13 mouse cellular contexts compared by ENCODE assay signal in genomic region chr7:25436226-25436625, GRCm38 (mm10). TPM values are rescaled to one million over a fixed set of nuclear protein-coding genes. Genes with fewer than 3 reads are reported as not detected.
DNase-seq lines count a peak whose midpoint lies in the region; ATAC-seq and TF ChIP-seq lines count a peak whose summit lies in the region.
"Had no signal": no experiment of that assay in that cellular context is flagged by ENCODE, and none has a peak within 500 bp of the region (broad histone marks: within the 10 kb centered on the region; RNA-seq: fewer than 3 reads in every experiment).

No protein-coding gene starts in this region.

- WGBS in spleen, adult 2 months = 41% methylated on average over 6 of the region's 6 CpGs
- WGBS in lung, embryonic 15.5 days = 64% methylated on average over 6 of the region's 6 CpGs
- WGBS in hindbrain, embryonic 13.5 days = 87% methylated on average over 6 of the region's 6 CpGs

- no peaks in the 10 kb centered on the region for H3K27me3 ChIP-seq in spleen, adult 2 months (ENCODE audit: control insufficient read depth, insufficient read depth, low read length)
- no peaks in the 10 kb centered on the region for H3K27me3 ChIP-seq in lung, embryonic 15.5 days
- no peaks in the 10 kb centered on the region for H3K27me3 ChIP-seq in hindbrain, embryonic 13.5 days
- H3K27me3 ChIP-seq: hindbrain, embryonic 15.5 days had no signal

- no peaks in the 10 kb centered on the region for H3K36me3 ChIP-seq in spleen, adult 2 months (ENCODE audit: control insufficient read depth, insufficient read depth, low read length)
- H3K36me3 ChIP-seq in lung, embryonic 15.5 days = no peaks in the 10 kb centered on the region
- H3K36me3 ChIP-seq in hindbrain, embryonic 13.5 days = no peaks in the 10 kb centered on the region
- H3K36me3 ChIP-seq: hindbrain, embryonic 15.5 days had no signal

- H3K9me3 ChIP-seq in lung, embryonic 15.5 days = no peaks in the 10 kb centered on the region
- no peaks in the 10 kb centered on the region for H3K9me3 ChIP-seq in hindbrain, embryonic 13.5 days
- H3K9me3 ChIP-seq: hindbrain, embryonic 15.5 days had no signal

- no peak for TF ChIP-seq CTCF in spleen, adult 2 months (IDR thresholded peaks at IDR 0.05; ENCODE audit: extremely low read depth, insufficient read depth, insufficient read length, insufficient replicate concordance)

- peak overlapping the region; percentile 83 for H3K27ac ChIP-seq in spleen, adult 2 months (ENCODE audit: insufficient read depth, low read length)
- H3K27ac ChIP-seq in lung, embryonic 15.5 days = 0 out of 2 replicates have a peak overlapping the region, but pooled peaks have one; percentile 31
- no peak overlapping the region for H3K27ac ChIP-seq in hindbrain, embryonic 13.5 days
- H3K27ac ChIP-seq: hindbrain, embryonic 15.5 days had no signal

- no peak overlapping the region for H3K9ac ChIP-seq in lung, embryonic 15.5 days
- H3K9ac ChIP-seq in hindbrain, embryonic 13.5 days = no peak overlapping the region
- H3K9ac ChIP-seq: hindbrain, embryonic 15.5 days had no signal

- peaks cover 54% of the 10 kb centered on the region for H3K4me1 ChIP-seq in spleen, adult 2 months (ENCODE audit: control insufficient read depth, insufficient read depth, insufficient read length)
- H3K4me1 ChIP-seq in lung, embryonic 15.5 days = peaks cover 48% of the 10 kb centered on the region
- H3K4me1 ChIP-seq in hindbrain, embryonic 13.5 days (replicated peaks) = peaks cover 8% of the 10 kb centered on the region
- H3K4me1 ChIP-seq: hindbrain, embryonic 15.5 days had no signal

- H3K4me2 ChIP-seq in lung, embryonic 15.5 days = no peak overlapping the region
- H3K4me2 ChIP-seq in hindbrain, embryonic 13.5 days = no peak overlapping the region
- H3K4me2 ChIP-seq: hindbrain, embryonic 15.5 days had no signal

- ATAC-seq in lung, embryonic 15.5 days (ENCODE audit: borderline replicate concordance, extremely low read depth, low FRiP score, low TSS enrichment) = no peak
- no peak for ATAC-seq in hindbrain, embryonic 13.5 days (ENCODE audit: low FRiP score)

- no peak overlapping the region for H3K4me3 ChIP-seq in spleen, adult 2 months (ENCODE audit: extremely low read depth, insufficient read depth, insufficient read length)
- H3K4me3 ChIP-seq in lung, embryonic 15.5 days = no peak overlapping the region
- no peak overlapping the region for H3K4me3 ChIP-seq in hindbrain, embryonic 13.5 days
- H3K4me3 ChIP-seq: hindbrain, embryonic 15.5 days had no signal

- TF ChIP-seq POLR2A in spleen, adult 2 months (IDR thresholded peaks at IDR 0.05; ENCODE audit: low read depth, low read length) = no peak

- DNase-seq in adrenal gland, adult 2 months = peak; percentile 23
- no peak for DNase-seq in adrenal gland, postnatal 10 days
- no peak for DNase-seq in spleen, adult 2 months (ENCODE audit: low read depth in 1 of 2, low spot score in 2 of 2)
- DNase-seq in spleen, adult 12 weeks (ENCODE audit: low spot score) = no peak
- DNase-seq in left cerebral cortex, adult 11 months (ENCODE audit: low spot score) = no peak
- no peak for DNase-seq in right cerebral cortex, postnatal 14 days
- DNase-seq: cerebellum, adult 11 months; left cerebral cortex, postnatal 4 days; right cerebral cortex, postnatal 4 days; thymus, postnatal 4 days had no signal

RNA-seq across cellular contexts. Expression of gene Cxcl17, which starts 23.5 kb away (rescaled TPM):
- not detected for total RNA-seq in adrenal gland, adult 2 months (2021)
- polyA plus RNA-seq in adrenal gland, adult 2 months (2012; rRNA removed) = not detected in 2 replicates
- not detected for total RNA-seq in adrenal gland, postnatal 10 days (2021)
- not detected in 2 replicates for polyA plus RNA-seq in spleen, adult 2 months (2012; rRNA removed)
- polyA plus RNA-seq in lung, embryonic 15.5 days (2015; fragmentation: Nextera tagmentation; extraction: Ambion mirVana) = 0.21 and 0.34 TPM in 2 replicates
- polyA plus RNA-seq in hindbrain, embryonic 13.5 days (2015; fragmentation: Nextera tagmentation; extraction: Ambion mirVana) = 0.23 and 0.82 TPM in 2 replicates
- total RNA-seq: left cerebral cortex, postnatal 4 days had no signal

RNA-seq across cellular contexts. Expression of gene Lipe, which starts 37.7 kb away (rescaled TPM):
- 100 to 1,000 TPM; 372 to 462 TPM for total RNA-seq in adrenal gland, adult 2 months (2021)
- polyA plus RNA-seq in adrenal gland, adult 2 months (2012; rRNA removed) = 471 and 632 TPM in 2 replicates
- 100 to 1,000 TPM; 391 to 441 TPM for total RNA-seq in adrenal gland, postnatal 10 days (2021)
- polyA plus RNA-seq in spleen, adult 2 months (2012; rRNA removed) = 35.0 and 46.0 TPM in 2 replicates
- 9.3 and 9.4 TPM in 2 replicates for polyA plus RNA-seq in lung, embryonic 15.5 days (2015; fragmentation: Nextera tagmentation; extraction: Ambion mirVana)
- polyA plus RNA-seq in hindbrain, embryonic 13.5 days (2015; fragmentation: Nextera tagmentation; extraction: Ambion mirVana) = 9.8 and 10.6 TPM in 2 replicates

RNA-seq across cellular contexts. Expression of gene Ceacam1, which starts 41.2 kb away (rescaled TPM):
- total RNA-seq in adrenal gland, adult 2 months (2021) = 10 to 100 TPM in 1 of 2 experiments, 1 to 10 TPM in 1; 8.4 to 45.0 TPM
- polyA plus RNA-seq in adrenal gland, adult 2 months (2012; rRNA removed) = 5.9 and 9.5 TPM in 2 replicates
- 10 to 100 TPM; 16.0 to 21.7 TPM for total RNA-seq in adrenal gland, postnatal 10 days (2021)
- 16.0 and 16.3 TPM in 2 replicates for polyA plus RNA-seq in spleen, adult 2 months (2012; rRNA removed)
- 5.3 and 5.8 TPM in 2 replicates for polyA plus RNA-seq in lung, embryonic 15.5 days (2015; fragmentation: Nextera tagmentation; extraction: Ambion mirVana)
- 0.88 and 0.96 TPM in 2 replicates for polyA plus RNA-seq in hindbrain, embryonic 13.5 days (2015; fragmentation: Nextera tagmentation; extraction: Ambion mirVana)

Comparison
In these comparisons a context has a peak if more than half of its experiments do, and no peak if none do; other contexts are left out.
1. RNA of gene Lipe, which starts 37.7 kb away (polyA plus RNA-seq): 471 to 632 TPM in adrenal gland, adult 2 months; 35.0 to 46.0 TPM in spleen, adult 2 months, 9.8 to 10.6 TPM in hindbrain, embryonic 13.5 days and 9.3 to 9.4 TPM in lung, embryonic 15.5 days; every median in the first group is over 10 times any median in the second.